Mouse (Mus musculus) limb, embryonic 14.5 days (tissue): ENCODE results near the gene Usp48. TPM values are rescaled to one million over a fixed set of nuclear protein-coding genes. Genes with fewer than 3 reads are reported as not detected.
A peak's percentile ranks its signal among the peaks of the same experiment; 100 is the strongest.

Source experiments
- ATAC-seq: fragments of 200-750 bp; cut with Nextera tagmentation; 2 replicates; pipeline ENCODE4 v1.8.0; 2017; ENCODE audit warnings: low read depth, moderate number of reproducible peaks, moderate TSS enrichment; ENCODE audit not compliant: low FRiP score
- DNase-seq: peaks from one replicate; pipeline ENCODE4 v3.0.0-alpha.2; 2015; ENCODE audit warnings: low spot score
- H3K27ac ChIP-seq: fragments of 300-500 bp; sonication (generic); replicated peaks from 2 replicates; pipeline ENCODE4 v1.5.1; 2014; ENCODE audit warnings: low read depth, mild to moderate bottlenecking, low read length, moderate library complexity, mixed read lengths
- H3K27me3 ChIP-seq: fragments of 300-500 bp; sonication (generic); 2 replicates; pipeline ENCODE4 v1.6.1; 2014; ENCODE audit warnings: low read length, mixed read lengths; ENCODE audit not compliant: control insufficient read depth, insufficient read depth
- H3K36me3 ChIP-seq: fragments of 300-500 bp; sonication (generic); 2 replicates; pipeline ENCODE4 v1.6.1; 2014; ENCODE audit warnings: mild to moderate bottlenecking, low read length, moderate library complexity, mixed read lengths; ENCODE audit not compliant: control insufficient read depth, insufficient read depth
- H3K4me1 ChIP-seq: fragments of 300-500 bp; sonication (generic); 2 replicates; pipeline ENCODE4 v1.6.1; 2014; ENCODE audit warnings: antibody characterized with exemption, low read length, mixed read lengths; ENCODE audit not compliant: control insufficient read depth, insufficient read depth
- H3K4me2 ChIP-seq: fragments of 300-500 bp; sonication (generic); replicated peaks from 2 replicates; pipeline ENCODE4 v1.6.1; 2014; ENCODE audit warnings: low read depth, mild to moderate bottlenecking, low read length, moderate library complexity; ENCODE audit not compliant: severe bottlenecking
- H3K4me3 ChIP-seq: fragments of 300-500 bp; sonication (generic); replicated peaks from 2 replicates; pipeline ENCODE4 v1.5.1; 2014; ENCODE audit warnings: low read length
- H3K9ac ChIP-seq: fragments of 300-500 bp; sonication (generic); 2 replicates; pipeline ENCODE4 v1.6.1; 2014; ENCODE audit warnings: mild to moderate bottlenecking, low read depth, low read length, moderate library complexity; ENCODE audit not compliant: severe bottlenecking
- H3K9me3 ChIP-seq: fragments of 300-500 bp; sonication (generic); 2 replicates; pipeline ENCODE4 v1.6.1; 2016; ENCODE audit warnings: low read length; ENCODE audit not compliant: control insufficient read depth
- POLR2A ChIP-seq: fragments of 200-500 bp; IDR thresholded peaks from 2 replicates; pipeline ENCODE4 v1.8.0; 2012; ENCODE audit warnings: inconsistent platforms, mild to moderate bottlenecking, moderate library complexity, borderline replicate concordance; ENCODE audit not compliant: insufficient read depth, insufficient read length; ENCODE audit errors: extremely low read depth
- WGBS: fragments of 180-500 bp; shearing (Covaris S2); extraction: QIAGEN DNeasy Blood & Tissue Kit; methylation state at CpG from one replicate; pipeline ENCODE4 v1.1.7; 2014; 5-methylcytosine and 5-hydroxymethylcytosine counted together
- polyA plus RNA-seq, 2 experiments: library from polyadenylated mRNA; depleted of rRNA in 1 of 2; stranded (reverse) in 1 of 2; unstranded in 1 of 2; fragments of >200 nt; fragmentation: Nextera tagmentation in 1 of 2; extraction: Ambion mirVana in 1 of 2; gene quantifications; 2 replicates each; pipeline versions ENCODE4 v1.2.1 to v1.2.3; 2012 to 2014

The Usp48 gene
- polyA plus RNA-seq, 2 experiments: 69.3 to 124 TPM

GRCm38 (mm10) chr4:137703077-137703476, 109.5 kb downstream of the Usp48 start:
- Histone ChIP-seq H3K36me3 (no peaks in the 10 kb centered on the region), H3K9me3 (no peaks in the 10 kb centered on the region), H3K4me2 (no peak overlapping the region), H3K27me3 (no peaks in the 10 kb centered on the region), H3K4me3 (no peak overlapping the region), H3K4me1 (peaks cover 12% of the 10 kb centered on the region; the same call in 1 of the 2 replicates), H3K9ac (no peak overlapping the region), H3K27ac (no peak overlapping the region)
- WGBS: 86% methylated on average over 5 of the region's 5 CpGs
- TF ChIP-seq POLR2A: no peak
- no peak for ATAC-seq
- DNase-seq: no peak

- Histone ChIP-seq H3K27ac (no peak overlapping the region), H3K9ac (no peak overlapping the region), H3K9me3 (no peaks in the 10 kb centered on the region), H3K27me3 (no peaks in the 10 kb centered on the region), H3K4me1 (peaks cover 10% of the 10 kb centered on the region; the same call in 1 of the 2 replicates), H3K4me3 (no peak overlapping the region), H3K36me3 (no peaks in the 10 kb centered on the region), H3K4me2 (no peak overlapping the region)
- no peak for ATAC-seq
- TF ChIP-seq POLR2A: no peak
- no peak for DNase-seq
- WGBS: 71% methylated on average over 2 of the region's 2 CpGs
These were observed 111.0 kb downstream of the Usp48 start for GRCm38 (mm10) chr4:137704561-137704960.

GRCm38 (mm10) chr4:137705379-137705778, 111.8 kb downstream of the Usp48 start:
- 67% methylated on average over 5 of the region's 5 CpGs for WGBS
- no peaks in the 10 kb centered on the region for H3K36me3 ChIP-seq
- no peaks in the 10 kb centered on the region for H3K9me3 ChIP-seq

GRCm38 (mm10) chr4:137706510-137706909, 113.0 kb downstream of the Usp48 start:
- no peak for ATAC-seq
- peaks cover 10% of the 10 kb centered on the region; the same call in 1 of the 2 replicates for H3K4me1 ChIP-seq
- DNase-seq: no peak
- 69% methylated on average over 7 of the region's 7 CpGs for WGBS
- 0 out of 2 replicates have a peak overlapping the region, but pooled peaks have one; percentile 78 for H3K9ac ChIP-seq
- H3K36me3 ChIP-seq: no peaks in the 10 kb centered on the region
- H3K27me3 ChIP-seq: no peaks in the 10 kb centered on the region
- TF ChIP-seq POLR2A: no peak
- no peak overlapping the region for H3K27ac ChIP-seq
- H3K4me3 ChIP-seq: no peak overlapping the region
- no peak overlapping the region; the same call in 1 of the 2 replicates for H3K4me2 ChIP-seq
- no peaks in the 10 kb centered on the region for H3K9me3 ChIP-seq

More at GRCm38 (mm10) chr4:137705379-137705778, 111.8 kb downstream of the Usp48 start:
- Histone ChIP-seq H3K9ac (no peak overlapping the region), H3K27me3 (no peaks in the 10 kb centered on the region), H3K4me3 (no peak overlapping the region), H3K4me1 (peaks cover 10% of the 10 kb centered on the region; the same call in 1 of the 2 replicates), H3K4me2 (no peak overlapping the region), H3K27ac (no peak overlapping the region)
- no peak for TF ChIP-seq POLR2A
- ATAC-seq (no peak), DNase-seq (no peak)

GRCm38 (mm10) chr4:137707216-137707990, 113.8 kb downstream of the Usp48 start:
- no peak for TF ChIP-seq POLR2A
- peak; percentile 87 for DNase-seq
- Histone ChIP-seq H3K9me3 (no peaks in the 10 kb centered on the region), H3K4me3 (peak overlapping the region; percentile 59), H3K27me3 (no peaks in the 10 kb centered on the region), H3K4me1 (peaks cover 10% of the 10 kb centered on the region; the same call in 1 of the 2 replicates), H3K4me2 (peak overlapping the region; percentile 80), H3K9ac (peak overlapping the region; percentile 78), H3K27ac (no peak overlapping the region), H3K36me3 (no peaks in the 10 kb centered on the region)
- WGBS: 5% methylated on average over 16 of the region's 52 CpGs
- ATAC-seq: peak; percentile 90

Other genes starting within 250 kb of the Usp48 start
- 300 and 342 TPM in 2 replicates for gene Cdc42, start 236.0 kb upstream of the Usp48 start, polyA plus RNA-seq (2012; rRNA removed)
- 720 and 741 TPM in 2 replicates for gene Cdc42, start 236.0 kb upstream of the Usp48 start, polyA plus RNA-seq (2014; fragmentation: Nextera tagmentation; extraction: Ambion mirVana)
- not detected in 2 replicates for gene Cela3a, start 184.0 kb upstream of the Usp48 start, polyA plus RNA-seq (2012; rRNA removed)
- not detected in 2 replicates for gene Cela3a, start 184.0 kb upstream of the Usp48 start, polyA plus RNA-seq (2014; fragmentation: Nextera tagmentation; extraction: Ambion mirVana)
- 0.29 and 0.55 TPM in 2 replicates for gene Cela3b, start 163.2 kb upstream of the Usp48 start, polyA plus RNA-seq (2012; rRNA removed)
- gene Cela3b, start 163.2 kb upstream of the Usp48 start, polyA plus RNA-seq (2014; fragmentation: Nextera tagmentation; extraction: Ambion mirVana): 0.28 TPM in 1 of 2 replicates, not detected in the other
- gene 1700013G24Rik, start 140.5 kb upstream of the Usp48 start, polyA plus RNA-seq (2012; rRNA removed): 0.23 and 0.26 TPM in 2 replicates
- gene 1700013G24Rik, start 140.5 kb upstream of the Usp48 start, polyA plus RNA-seq (2014; fragmentation: Nextera tagmentation; extraction: Ambion mirVana): 0.30 TPM in 1 of 2 replicates, not detected in the other
- 97.4 and 126 TPM in 2 replicates for gene Hspg2, start 125.0 kb upstream of the Usp48 start, polyA plus RNA-seq (2012; rRNA removed)
- gene Hspg2, start 125.0 kb upstream of the Usp48 start, polyA plus RNA-seq (2014; fragmentation: Nextera tagmentation; extraction: Ambion mirVana): 65.6 and 68.4 TPM in 2 replicates
- gene Ldlrad2, start 19.2 kb upstream of the Usp48 start, polyA plus RNA-seq (2012; rRNA removed): not detected in 2 replicates
- gene Ldlrad2, start 19.2 kb upstream of the Usp48 start, polyA plus RNA-seq (2014; fragmentation: Nextera tagmentation; extraction: Ambion mirVana): not detected in 2 replicates
- 35.2 and 43.2 TPM in 2 replicates for gene Rap1gap, start 71.0 kb downstream of the Usp48 start, polyA plus RNA-seq (2012; rRNA removed)
- 11.9 and 12.5 TPM in 2 replicates for gene Rap1gap, start 71.0 kb downstream of the Usp48 start, polyA plus RNA-seq (2014; fragmentation: Nextera tagmentation; extraction: Ambion mirVana)
- 31.4 and 40.6 TPM in 2 replicates for gene Alpl, start 202.6 kb downstream of the Usp48 start, polyA plus RNA-seq (2012; rRNA removed)
- 26.3 and 28.0 TPM in 2 replicates for gene Alpl, start 202.6 kb downstream of the Usp48 start, polyA plus RNA-seq (2014; fragmentation: Nextera tagmentation; extraction: Ambion mirVana)